Mouse (Mus musculus) heart, postnatal 0 days (tissue): ENCODE measurements around the gene Frmd4b. TPM values are rescaled to one million over a fixed set of nuclear protein-coding genes. Genes with fewer than 3 reads are reported as not detected.

Source experiments
- ATAC-seq: fragments of 200-750 bp; cut with Nextera tagmentation; 2 replicates; pipeline ENCODE4 v1.8.0; 2017; ENCODE audit warnings: low read depth, moderate number of reproducible peaks, moderate library complexity; ENCODE audit not compliant: insufficient read depth
- DNase-seq: peaks from one replicate; pipeline ENCODE4 v3.0.0-alpha.2; 2016; ENCODE audit warnings: low spot score
- H3K27ac ChIP-seq: fragments of 300-500 bp; sonication (generic); 2 replicates; pipeline ENCODE4 v1.5.1; 2014; ENCODE audit warnings: low read depth, mild to moderate bottlenecking
- H3K27me3 ChIP-seq: fragments of 300-500 bp; sonication (generic); 2 replicates; pipeline ENCODE4 v1.6.1; 2014; ENCODE audit warnings: low read length, mixed read lengths; ENCODE audit not compliant: control insufficient read depth, insufficient read depth
- H3K36me3 ChIP-seq: fragments of 300-500 bp; sonication (generic); replicated peaks from 2 replicates; pipeline ENCODE4 v1.6.1; 2014; ENCODE audit warnings: low read length, mixed read lengths; ENCODE audit not compliant: control insufficient read depth, insufficient read depth
- H3K4me1 ChIP-seq: fragments of 300-500 bp; sonication (generic); 2 replicates; pipeline ENCODE4 v1.6.1; 2014; ENCODE audit warnings: antibody characterized with exemption; ENCODE audit not compliant: control insufficient read depth, insufficient read depth
- H3K4me2 ChIP-seq: fragments of 300-500 bp; sonication (generic); 2 replicates; pipeline ENCODE4 v1.6.1; 2014; ENCODE audit warnings: low read depth, mild to moderate bottlenecking, low read length, moderate library complexity
- H3K4me3 ChIP-seq: fragments of 300-500 bp; sonication (generic); 2 replicates; pipeline ENCODE4 v1.5.1; 2014; ENCODE audit warnings: low read depth, low read length
- H3K9ac ChIP-seq: fragments of 300-500 bp; sonication (generic); replicated peaks from 2 replicates; pipeline ENCODE4 v1.6.1; 2014; ENCODE audit warnings: low read depth, low read length, mixed read lengths
- H3K9me3 ChIP-seq: fragments of 300-500 bp; sonication (generic); replicated peaks from 2 replicates; pipeline ENCODE4 v1.6.1; 2016; ENCODE audit warnings: low read length; ENCODE audit not compliant: control insufficient read depth
- CTCF ChIP-seq: IDR thresholded peaks from 2 replicates; pipeline ENCODE4 v1.5.1; 2016; ENCODE audit warnings: antibody characterized with exemption, control low read depth, low read depth
- EP300 ChIP-seq: IDR thresholded peaks from 2 replicates; pipeline ENCODE4 v1.6.1; 2016; ENCODE audit warnings: antibody characterized with exemption, low read depth
- WGBS: fragments of 180-500 bp; shearing (Covaris S2); extraction: QIAGEN DNeasy Blood & Tissue Kit; methylation state at CpG from one replicate; pipeline ENCODE4 v1.1.7; 2014; 5-methylcytosine and 5-hydroxymethylcytosine counted together
- polyA plus RNA-seq: library from polyadenylated mRNA; unstranded; fragments of >200 nt; fragmentation: Nextera tagmentation; extraction: Ambion mirVana; gene quantifications from 2 replicates; pipeline ENCODE4 v1.2.1, GENCODE M21; 2015
- total RNA-seq: library from RNA; depleted of rRNA; stranded (reverse); fragments of >200 nt; gene quantifications from 2 replicates; pipeline ENCODE4 v1.2.3, GENCODE M21; 2014; ENCODE audit warnings: low replicate concordance

Frmd4b gene
- total and polyA plus RNA-seq, 2 experiments from 2014 or later: 6.2 to 19.0 TPM

DNA sequence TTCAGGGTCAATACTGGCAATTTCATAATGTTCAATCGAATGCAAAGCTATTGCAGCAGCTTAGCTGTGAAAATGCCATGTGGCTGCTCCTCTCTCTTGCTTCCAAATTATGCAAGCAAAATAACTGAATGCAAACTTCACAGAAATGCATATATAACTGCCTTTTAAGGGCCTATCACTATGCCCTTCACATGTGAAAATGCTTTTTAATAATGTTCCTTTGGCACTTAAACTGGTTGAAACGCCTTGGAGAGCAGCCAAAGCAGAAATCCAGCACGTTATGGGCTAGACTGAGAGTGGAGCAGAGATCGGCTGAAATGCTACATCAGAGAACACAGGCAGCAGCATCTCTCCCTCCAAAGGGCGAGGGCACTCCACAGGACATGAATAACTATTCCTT is 4.9 kb upstream of the Frmd4b start:
- no peak for TF ChIP-seq EP300
- no peak for TF ChIP-seq CTCF
- Histone ChIP-seq H3K4me2 (no peak overlapping the region), H3K27me3 (peaks cover 8% of the 10 kb centered on the region), H3K27ac (no peak overlapping the region), H3K4me3 (no peak overlapping the region), H3K9me3 (no peaks in the 10 kb centered on the region), H3K9ac (no peak overlapping the region), H3K4me1 (no peaks in the 10 kb centered on the region), H3K36me3 (no peaks in the 10 kb centered on the region)
- DNase-seq (no peak), ATAC-seq (no peak)
- 52% methylated on average over 5 of the region's 5 CpGs for whole genome bisulfite sequencing

DNA sequence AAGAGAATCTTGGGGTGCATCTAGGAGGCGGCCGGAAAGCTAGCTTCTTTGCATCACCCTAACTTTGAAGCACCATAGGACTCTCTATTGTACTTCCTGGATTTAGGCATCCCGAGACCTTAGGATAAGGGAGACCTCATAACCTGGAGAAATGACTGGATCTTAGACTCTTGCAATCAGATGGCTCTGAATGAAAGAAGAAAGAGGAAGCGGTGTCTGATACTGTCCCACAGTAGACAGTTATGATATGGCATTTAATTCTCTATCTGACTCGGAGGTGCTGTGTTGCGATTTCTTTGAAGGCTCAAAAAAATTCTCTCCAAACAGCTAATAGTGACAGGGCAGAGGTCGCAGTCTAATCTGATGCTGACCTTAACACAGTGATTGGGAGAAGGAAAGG is 433 bp upstream of the Frmd4b start:
- 29% methylated on average over 7 of the region's 7 CpGs for WGBS
- DNase-seq (no peak), ATAC-seq (no peak)
- H3K27ac ChIP-seq: no peak overlapping the region
- H3K27me3 ChIP-seq: peaks cover 35% of the 10 kb centered on the region
- no peaks in the 10 kb centered on the region for H3K36me3 ChIP-seq
- no peak overlapping the region for H3K9ac ChIP-seq
- H3K4me1 ChIP-seq: no peaks in the 10 kb centered on the region
- peak overlapping the region; percentile 88 for H3K4me2 ChIP-seq
- H3K9me3 ChIP-seq: no peaks in the 10 kb centered on the region
- TF ChIP-seq CTCF (no peak), EP300 (no peak)
- H3K4me3 ChIP-seq: peak overlapping the region; percentile 57

DNA sequence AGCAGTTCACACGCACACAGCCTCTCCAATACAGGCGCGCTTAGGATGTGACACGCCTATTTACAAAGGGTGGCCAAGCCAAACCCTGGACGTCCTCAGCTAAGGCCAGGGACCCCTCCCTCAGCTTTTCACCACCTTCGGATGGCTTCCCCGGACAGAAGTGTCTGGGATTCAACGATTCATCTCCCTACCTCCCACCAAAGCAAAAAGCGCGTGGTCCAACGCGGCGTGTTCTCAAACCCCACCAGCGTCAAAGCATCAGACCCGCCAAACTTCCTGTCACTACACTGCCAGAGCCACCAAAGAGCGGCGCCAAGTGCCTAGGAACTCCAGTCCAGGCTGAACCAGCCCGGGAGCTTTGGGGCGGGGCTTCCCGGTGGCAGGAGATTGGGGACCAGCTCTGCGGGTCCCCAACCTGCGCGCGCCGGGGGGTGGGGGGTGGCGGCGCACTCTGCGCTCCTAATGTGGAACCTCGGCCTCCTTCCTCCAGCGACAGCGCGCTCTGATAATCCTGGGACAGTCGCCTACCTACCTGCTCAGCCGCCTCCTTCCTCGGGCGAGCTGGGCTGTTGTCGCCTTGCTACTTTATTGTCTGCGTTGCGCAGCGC is 579 bp downstream of the Frmd4b start:
- Histone ChIP-seq H3K27me3 (peaks cover 35% of the 10 kb centered on the region), H3K4me2 (peak overlapping the region; percentile 88), H3K9me3 (no peaks in the 10 kb centered on the region), H3K36me3 (no peaks in the 10 kb centered on the region), H3K9ac (peak overlapping the region; percentile 27), H3K4me1 (no peaks in the 10 kb centered on the region), H3K4me3 (peak overlapping the region; percentile 57), H3K27ac (peak overlapping the region; percentile 28; the same call in 1 of the 2 replicates)
- TF ChIP-seq CTCF (no peak; the same call in 1 of the 2 replicates), EP300 (no peak)
- under 1% methylated on average over 39 of the region's 40 CpGs for WGBS
- ATAC-seq (peak; percentile 45), DNase-seq (no peak)

DNA sequence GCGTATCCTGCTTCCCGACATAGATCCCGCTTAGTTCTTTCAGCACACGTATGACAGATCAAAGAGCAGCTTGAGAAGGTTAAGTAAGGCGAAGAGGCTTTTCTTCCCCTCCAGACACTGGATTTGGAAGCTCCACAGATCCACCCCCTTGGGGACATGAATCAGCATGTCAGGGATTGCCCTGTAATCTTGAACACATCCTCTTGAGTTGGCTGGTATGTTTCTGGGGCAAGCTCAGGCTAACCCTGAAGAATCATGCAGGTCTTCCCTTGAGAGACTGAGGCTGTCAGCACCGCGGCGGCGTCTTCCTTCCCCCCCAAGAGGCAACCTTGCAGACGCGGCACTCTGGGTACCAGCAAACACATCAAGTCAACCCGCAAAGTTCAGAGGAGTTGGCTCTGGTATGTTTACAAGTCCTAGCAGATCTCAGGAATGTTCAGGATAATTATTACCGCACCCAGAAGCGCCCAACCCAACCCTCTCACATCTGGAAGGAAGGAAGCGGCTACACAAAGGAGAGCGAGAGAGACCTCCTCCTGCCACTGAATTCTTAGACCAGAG is 1.4 kb downstream of the Frmd4b start:
- Histone ChIP-seq H3K9ac (no peak overlapping the region), H3K9me3 (no peaks in the 10 kb centered on the region), H3K27ac (peak overlapping the region; percentile 28; the same call in 1 of the 2 replicates), H3K36me3 (no peaks in the 10 kb centered on the region), H3K4me2 (peak overlapping the region; percentile 88), H3K4me1 (no peaks in the 10 kb centered on the region), H3K4me3 (peak overlapping the region; percentile 57), H3K27me3 (peaks cover 35% of the 10 kb centered on the region)
- ATAC-seq: no peak; the same call in 1 of the 2 replicates
- DNase-seq: no peak
- WGBS: 6% methylated on average over 16 of the region's 16 CpGs
- TF ChIP-seq EP300 (no peak), CTCF (no peak)

DNA sequence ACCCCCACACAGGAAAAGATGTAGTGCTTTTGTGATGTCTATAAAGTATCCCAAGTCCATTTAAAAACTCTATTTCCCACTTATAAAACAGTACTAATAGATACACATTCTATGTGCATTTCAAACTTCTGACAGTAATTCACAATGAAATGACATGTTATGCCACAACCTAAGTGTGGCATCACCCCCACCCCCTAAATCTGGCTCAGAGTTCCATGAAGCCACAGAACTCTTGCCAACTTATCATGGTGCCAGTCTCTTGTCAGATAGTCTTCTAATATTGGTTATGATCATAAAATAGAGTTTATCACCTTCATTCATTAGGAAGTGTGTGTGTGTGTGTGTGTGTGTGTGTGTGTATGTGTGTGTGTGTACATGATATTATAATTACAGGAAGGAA is 3.2 kb downstream of the Frmd4b start:
- peaks cover 35% of the 10 kb centered on the region for H3K27me3 ChIP-seq
- no peak for TF ChIP-seq CTCF
- TF ChIP-seq EP300: no peak
- no peak overlapping the region for H3K27ac ChIP-seq
- H3K4me2 ChIP-seq: no peak overlapping the region
- no peaks in the 10 kb centered on the region for H3K36me3 ChIP-seq
- no peak overlapping the region for H3K9ac ChIP-seq
- ATAC-seq: no peak
- H3K4me3 ChIP-seq: no peak overlapping the region
- DNase-seq: no peak
- H3K9me3 ChIP-seq: no peaks in the 10 kb centered on the region
- no peaks in the 10 kb centered on the region for H3K4me1 ChIP-seq

DNA sequence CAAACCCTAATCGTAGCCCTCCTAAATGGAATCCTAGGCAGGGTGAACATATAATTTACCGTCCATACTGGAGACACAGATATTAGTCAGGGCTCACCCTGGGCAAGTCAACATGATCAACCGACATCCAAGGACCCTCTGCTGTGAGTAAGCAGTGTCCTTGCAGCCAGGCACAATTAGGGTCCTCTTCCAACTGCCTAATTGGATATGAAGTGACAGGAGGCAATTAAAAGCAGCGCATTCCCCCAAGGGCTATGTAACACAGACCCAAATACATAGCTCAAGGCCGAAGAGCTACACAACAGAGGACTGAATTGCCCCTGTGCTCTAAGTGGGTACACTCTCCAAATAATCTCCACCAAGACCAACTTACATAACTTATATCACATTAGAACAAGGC is 4.5 kb downstream of the Frmd4b start:
- Histone ChIP-seq H3K27me3 (peaks cover 33% of the 10 kb centered on the region), H3K36me3 (no peaks in the 10 kb centered on the region), H3K9ac (no peak overlapping the region), H3K9me3 (no peaks in the 10 kb centered on the region), H3K4me3 (no peak overlapping the region), H3K27ac (no peak overlapping the region), H3K4me2 (no peak overlapping the region), H3K4me1 (no peaks in the 10 kb centered on the region)
- DNase-seq: no peak
- no peak for ATAC-seq
- 89% methylated on average over 5 of the region's 5 CpGs for WGBS
- TF ChIP-seq CTCF (no peak), EP300 (no peak)
